Mouse (Mus musculus): Measurements from ENCODE around the gene Mylk3.

Mylk3 gene

GRCm38 (mm10) chr8:85386205-85386604, at the start of gene Mylk3:
Gene Mylk3 (minus strand): TSS chr8:85386345.
- DNase-seq = no peak

GRCm38 (mm10) chr8:85435736-85436135, 49.6 kb upstream of the Mylk3 start:
- peak; percentile 50 for DNase-seq

- no peak for DNase-seq
Observed at GRCm38 (mm10) chr8:85434817-85435216, 48.7 kb upstream of the Mylk3 start.

DNA sequence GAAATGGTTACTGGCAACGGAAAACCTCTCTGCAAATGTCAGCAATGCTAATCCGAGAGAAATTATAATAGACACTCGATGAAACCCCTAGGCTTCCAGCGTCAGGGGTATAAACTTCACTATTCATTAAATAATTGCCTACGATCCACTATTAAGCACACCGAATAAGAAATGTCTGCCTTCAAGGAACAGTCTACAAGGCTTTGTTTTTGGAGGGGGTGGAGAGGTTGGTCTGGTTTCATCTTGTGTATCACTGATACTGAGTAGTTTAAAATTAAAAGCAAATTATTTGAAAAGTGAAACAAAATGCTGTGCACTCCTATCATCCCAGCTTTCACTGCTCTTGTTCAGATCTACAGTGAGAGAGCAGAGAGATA, 46.9 kb upstream of the Mylk3 start:
- no peak for DNase-seq

- DNase-seq = peak; percentile 96
Observed at GRCm38 (mm10) chr8:85432168-85433016, 46.2 kb upstream of the Mylk3 start, which contains the start of gene 4921524J17Rik. Gene 4921524J17Rik (minus strand): TSS chr8:85432833.

GRCm38 (mm10) chr8:85431281-85432167, 45.4 kb upstream of the Mylk3 start:
- no peak for DNase-seq

DNA sequence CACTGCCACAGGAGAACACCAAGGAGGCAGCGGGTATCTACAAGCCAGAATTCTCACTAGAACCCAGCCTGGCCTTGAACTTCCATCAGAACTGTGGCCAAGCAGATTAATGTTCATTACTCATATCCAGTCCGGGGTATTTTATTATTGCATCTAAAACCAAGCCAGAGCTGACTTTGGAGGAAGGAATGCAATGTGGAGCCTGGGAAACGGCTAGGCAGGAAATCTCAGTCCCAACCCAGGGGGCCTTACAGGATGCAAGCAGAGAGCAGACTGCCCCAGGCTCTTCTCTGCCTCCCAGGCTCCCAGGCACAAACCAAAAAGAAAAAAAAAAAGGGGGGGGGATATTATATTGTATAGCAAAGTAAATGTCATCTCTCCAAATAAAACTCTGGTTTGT, 44.7 kb upstream of the Mylk3 start:
- DNase-seq = peak; percentile 23

GRCm38 (mm10) chr8:85429219-85429618, 43.1 kb upstream of the Mylk3 start:
- no peak for DNase-seq

- no peak for DNase-seq
Observed at GRCm38 (mm10) chr8:85427026-85427425, 40.9 kb upstream of the Mylk3 start.

DNA sequence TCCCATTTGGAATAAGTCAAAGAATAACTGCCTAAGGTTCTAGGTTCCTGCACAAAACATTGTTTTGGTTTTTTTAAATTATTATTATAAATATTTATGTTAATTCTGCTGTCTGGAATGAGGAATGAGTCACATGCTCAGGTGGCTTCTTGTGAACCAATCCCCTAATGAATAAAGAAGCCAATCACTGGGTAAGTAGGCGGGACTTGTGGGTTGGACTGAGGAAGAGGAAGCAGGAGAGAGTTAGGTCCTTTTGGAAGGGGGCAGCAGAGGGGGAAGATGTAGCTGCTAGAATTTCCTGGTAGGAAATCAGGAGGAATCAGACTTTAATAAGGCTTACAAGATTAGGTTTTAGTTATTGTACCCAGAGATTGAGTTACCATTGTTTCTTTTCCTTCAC, 35.2 kb upstream of the Mylk3 start:
- DNase-seq = no peak

DNA sequence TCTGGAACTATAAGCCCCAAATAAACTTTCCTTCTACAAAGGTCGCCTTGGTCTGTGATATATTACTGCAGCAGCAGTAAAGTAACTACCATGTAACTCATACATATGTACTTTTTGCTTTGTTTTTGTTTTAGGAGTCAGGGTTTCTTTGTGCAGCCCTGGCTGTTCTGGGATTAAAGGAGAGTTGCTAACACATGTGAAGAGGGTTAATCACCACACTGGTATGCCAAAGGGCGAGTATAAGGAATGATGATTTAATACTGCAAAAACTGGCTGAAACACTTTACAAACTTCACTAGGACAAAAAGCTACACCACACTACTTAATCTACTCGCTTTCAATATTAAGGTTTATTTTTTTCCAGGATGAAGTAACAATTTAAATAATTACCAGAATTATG, 22.4 kb upstream of the Mylk3 start:
- DNase-seq = no peak

- no peak for DNase-seq
Observed at GRCm38 (mm10) chr8:85408053-85408505, 21.9 kb upstream of the Mylk3 start.

DNA sequence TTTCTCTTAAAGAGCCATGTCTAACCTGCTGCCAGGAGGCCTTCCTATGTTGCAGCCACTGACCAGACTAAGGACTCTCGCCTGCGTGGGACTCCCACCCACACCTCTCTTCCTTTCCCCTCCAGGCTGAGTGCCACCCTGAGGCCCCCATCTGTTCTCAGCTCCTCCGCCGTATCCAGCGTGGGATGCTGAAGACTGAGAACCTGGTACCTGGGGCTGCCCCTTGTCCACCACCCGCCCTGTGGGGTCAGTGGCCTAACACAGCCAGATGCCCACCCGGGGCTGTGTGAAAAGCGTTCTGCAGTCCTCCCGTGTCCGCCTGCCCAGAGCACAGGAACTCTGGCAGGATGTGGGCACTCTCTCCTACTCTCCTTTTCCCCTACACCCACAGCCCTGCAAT, 19.8 kb upstream of the Mylk3 start:
- no peak for DNase-seq

GRCm38 (mm10) chr8:85405418-85405817, 19.3 kb upstream of the Mylk3 start:
- DNase-seq = no peak

GRCm38 (mm10) chr8:85398548-85398947, 12.4 kb upstream of the Mylk3 start:
- no peak for DNase-seq

DNA sequence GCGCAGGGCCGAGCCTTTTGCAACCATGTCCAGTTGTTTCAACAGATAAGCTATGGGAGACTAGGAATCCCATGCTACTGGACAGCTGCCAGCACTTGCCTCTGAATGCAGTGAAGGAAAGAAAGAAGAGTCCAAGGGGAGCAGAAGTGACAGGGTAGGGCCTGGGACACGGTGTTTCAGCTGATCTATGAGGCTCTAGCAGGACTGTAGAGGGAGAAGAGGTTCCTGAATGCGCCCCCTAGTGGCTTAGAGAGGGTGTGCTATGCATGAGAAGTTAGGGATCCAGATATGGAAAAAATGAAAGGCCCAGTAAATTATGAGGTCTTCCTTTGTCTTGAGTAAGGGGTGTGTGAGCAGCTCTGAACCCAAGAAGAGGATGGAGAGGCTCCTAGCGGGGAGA, 11.4 kb upstream of the Mylk3 start:
- DNase-seq = peak; percentile 49

GRCm38 (mm10) chr8:85396432-85397079, 10.4 kb upstream of the Mylk3 start:
- no peak for DNase-seq

DNA sequence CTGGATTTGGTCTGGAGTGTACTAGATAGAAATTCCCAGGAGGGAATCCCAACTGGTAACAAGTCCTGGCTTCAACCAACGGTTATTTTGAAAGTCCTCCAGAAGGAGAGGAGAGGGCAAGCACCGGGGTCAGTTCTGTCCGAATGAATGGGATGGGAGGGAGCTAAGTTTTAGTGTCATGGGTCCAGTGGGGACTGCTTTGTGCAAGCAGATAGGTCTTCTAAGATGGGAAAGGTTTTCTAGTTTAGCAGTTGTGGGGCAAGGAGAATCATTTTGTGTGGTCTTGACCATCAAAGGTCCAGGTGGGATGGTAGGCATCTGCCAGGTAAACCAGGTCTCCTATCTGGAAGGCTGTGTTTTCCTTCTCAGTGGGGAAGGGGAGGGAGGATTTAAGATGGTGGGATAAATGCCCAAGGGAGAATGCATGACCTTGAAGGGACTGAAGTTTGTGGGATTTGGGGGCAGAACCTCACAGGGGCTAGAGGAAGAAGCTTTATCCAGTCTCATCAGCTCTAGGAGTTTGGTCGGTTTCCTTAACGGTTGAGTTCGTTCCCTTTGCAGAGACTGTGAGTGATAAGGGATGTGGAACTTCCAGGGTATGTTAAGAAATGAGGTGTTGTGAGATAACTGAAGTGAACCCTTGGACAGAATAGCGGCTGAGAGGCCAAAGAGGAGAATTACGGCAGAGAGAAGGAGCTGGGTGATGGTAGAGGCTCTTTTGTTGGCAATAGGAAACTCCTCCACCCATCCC, 9.7 kb upstream of the Mylk3 start:
- DNase-seq = no peak

- no peak for DNase-seq
Observed at GRCm38 (mm10) chr8:85395017-85395416, 8.9 kb upstream of the Mylk3 start.

- no peak for DNase-seq
Observed at GRCm38 (mm10) chr8:85393199-85393598, 7.1 kb upstream of the Mylk3 start.

DNA sequence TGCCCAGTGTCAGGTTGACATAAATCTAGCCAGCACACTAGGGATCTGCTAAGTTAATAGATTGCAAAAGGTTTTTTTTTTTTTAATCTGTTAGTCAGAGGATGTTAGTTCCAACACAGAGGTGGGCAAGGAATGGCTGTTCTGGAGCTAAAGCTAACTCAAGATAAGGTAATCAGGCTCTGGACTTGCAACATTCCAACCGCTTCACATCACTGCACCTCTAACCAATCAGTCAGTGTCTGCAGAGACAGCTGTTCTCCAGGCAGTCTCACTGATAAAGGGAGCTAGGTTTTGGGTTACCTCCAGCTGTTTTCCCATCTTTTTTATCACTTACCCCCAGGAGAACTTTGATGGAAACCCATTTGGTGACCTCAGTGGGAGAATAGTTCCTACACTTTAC, 5.3 kb upstream of the Mylk3 start:
- DNase-seq = no peak

DNA sequence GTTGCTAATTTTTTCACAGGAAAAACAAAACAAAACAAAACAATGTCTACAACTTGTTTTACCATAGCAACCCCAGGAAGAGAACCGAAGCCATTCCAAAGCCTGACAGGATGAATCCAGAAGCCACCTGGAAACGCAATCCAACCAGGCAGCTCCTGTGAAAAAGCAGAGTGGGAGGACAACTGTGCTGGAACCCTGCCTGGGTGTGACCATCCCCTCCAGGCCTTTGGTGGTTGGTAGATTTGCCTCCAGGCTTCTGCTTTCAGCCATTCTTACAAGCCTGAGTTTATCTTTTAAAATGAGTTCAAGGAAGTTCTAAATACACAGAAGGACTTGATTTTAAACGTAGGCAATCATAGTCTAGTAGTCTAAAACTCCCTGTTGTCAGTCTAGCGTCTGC, 4.2 kb downstream of the Mylk3 start:
- DNase-seq = no peak

DNA sequence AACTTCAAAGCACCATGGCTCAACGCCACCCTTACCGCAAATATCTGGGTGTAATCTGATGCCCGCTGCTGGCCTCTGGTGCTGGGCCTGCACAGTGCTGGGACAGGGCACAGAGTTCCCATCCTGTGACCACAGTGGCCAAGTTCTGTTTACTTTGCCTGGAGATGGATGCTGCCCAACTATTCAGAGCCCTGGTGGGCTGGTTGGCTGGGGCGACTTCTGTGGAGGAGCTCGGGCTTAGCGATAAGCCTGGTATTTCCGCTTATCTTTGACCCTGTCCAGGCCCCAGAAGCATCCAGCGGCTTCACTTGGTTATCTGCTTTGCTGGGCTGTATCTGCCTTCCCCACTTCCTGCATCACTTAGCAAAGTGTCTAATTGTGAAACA, 5.3 kb downstream of the Mylk3 start:
- DNase-seq = no peak

Data from kidney, adult 18-20 months (tissue).